Mouse (Mus musculus): ENCODE data around the gene Nudt14. TPM values are rescaled to one million over a fixed set of nuclear protein-coding genes. Genes with fewer than 3 reads are reported as not detected.
A peak's percentile ranks its signal among the peaks of the same experiment; 100 is the strongest.

Gene Nudt14
- polyA plus RNA-seq, 1 experiment from 2014 or later: 55.9 TPM

DNA sequence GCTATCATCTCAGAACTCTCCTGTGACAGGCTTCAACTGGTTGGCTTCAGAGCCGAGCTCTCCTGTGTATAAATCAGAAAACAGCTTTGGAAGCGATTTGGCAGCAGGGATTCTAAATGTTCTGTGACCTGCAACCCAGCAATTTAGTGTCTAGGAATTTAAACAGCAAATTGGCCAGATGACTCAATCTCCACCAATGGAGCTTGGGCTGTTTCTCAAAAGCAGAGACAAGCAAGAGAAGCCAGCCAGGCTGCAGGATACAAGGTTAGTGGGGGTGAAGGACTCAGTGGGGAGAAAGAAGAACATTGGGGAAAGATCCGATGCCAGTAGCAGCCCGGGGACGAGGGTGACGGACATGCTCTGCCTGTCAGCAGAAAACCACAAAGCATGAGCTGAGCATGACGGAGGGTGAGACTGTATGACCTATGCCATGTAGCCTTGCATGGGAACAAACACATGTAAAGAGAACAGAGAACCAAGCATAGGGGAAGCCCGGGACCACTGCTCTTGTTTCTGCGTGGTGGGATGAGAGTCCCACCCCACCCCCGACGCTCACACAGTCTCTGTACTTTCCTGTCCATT lies 47.5 kb downstream of the Nudt14 start:
- ATAC-seq (peak; percentile 65), DNase-seq (ENCODE audit: low read depth, low spot score) (no peak)
- TF ChIP-seq CTCF (IDR thresholded peaks at IDR 0.05): no peak
- POLR2A ChIA-PET: no interaction called here
- H3K27me3 ChIP-seq: no peaks in the 10 kb centered on the region
- in situ Hi-C loops (cut with MboI; ENCODE audit: low pct_unique_long_range_greater_than_20kb): no loop called here
- CTCF ChIA-PET: interaction anchor here (1.0 kb wide), 1 partner anchor 19 kb away, joined by 3 read pairs; no protein-coding TSS in a partner anchor

DNA sequence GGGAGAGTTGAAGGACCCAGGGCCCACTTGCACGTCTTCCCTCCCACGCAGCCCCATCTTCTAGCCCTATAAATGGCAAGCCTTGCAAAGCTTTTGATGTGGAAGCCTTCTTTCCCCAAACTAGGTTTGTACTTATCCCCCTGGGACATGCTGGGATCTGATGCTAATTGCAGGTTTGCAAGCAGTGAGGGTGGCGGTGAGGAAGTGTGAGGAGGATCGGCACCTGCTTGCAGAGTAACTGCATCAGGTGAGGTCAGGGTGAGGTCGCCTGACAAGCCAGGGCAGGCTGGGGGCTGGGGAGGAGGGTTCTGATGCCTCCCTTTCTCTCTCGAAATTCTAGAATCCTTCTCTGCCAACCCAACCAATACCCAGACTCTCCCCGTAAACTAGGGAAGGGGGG lies 56.5 kb downstream of the Nudt14 start:
- POLR2A ChIA-PET: no interaction called here
- TF ChIP-seq CTCF (IDR thresholded peaks at IDR 0.05): no peak
- DNase-seq (ENCODE audit: low read depth, low spot score) (no peak), ATAC-seq (no peak)
- CTCF ChIA-PET: no interaction called here
- H3K27me3 ChIP-seq: no peaks in the 10 kb centered on the region
- in situ Hi-C loops (cut with MboI; ENCODE audit: low pct_unique_long_range_greater_than_20kb): no loop called here

Other genes with a start within 250 kb of the Nudt14 start
- gene Cep170b, start 221.7 kb downstream of the Nudt14 start, polyA plus RNA-seq (2021): 92.1 TPM
- 0.15 TPM for gene Pld4, start 181.5 kb downstream of the Nudt14 start, polyA plus RNA-seq (2021)
- 44.1 TPM for gene Ahnak2, start 139.5 kb downstream of the Nudt14 start, polyA plus RNA-seq (2021)
- gene Clba1, start 133.2 kb downstream of the Nudt14 start, polyA plus RNA-seq (2021): 46.3 TPM
- gene Cdca4, start 112.7 kb downstream of the Nudt14 start, polyA plus RNA-seq (2021): 23.5 TPM
- gene Gpr132, start 73.9 kb downstream of the Nudt14 start, polyA plus RNA-seq (2021): not detected
- gene Jag2, start 12.3 kb downstream of the Nudt14 start, polyA plus RNA-seq (2021): 8.0 TPM
- 13.5 TPM for gene Btbd6, start 34.4 kb upstream of the Nudt14 start, polyA plus RNA-seq (2021)
- 38.9 TPM for gene Brf1, start 58.6 kb upstream of the Nudt14 start, polyA plus RNA-seq (2021)
- gene Pacs2, start 72.4 kb upstream of the Nudt14 start, polyA plus RNA-seq (2021): 70.8 TPM
- gene Tex22, start 132.4 kb upstream of the Nudt14 start, polyA plus RNA-seq (2021): not detected
- 95.8 TPM for gene Mta1, start 156.2 kb upstream of the Nudt14 start, polyA plus RNA-seq (2021)
- gene Crip2, start 198.1 kb upstream of the Nudt14 start, polyA plus RNA-seq (2021): 101 TPM
- gene Crip1, start 204.2 kb upstream of the Nudt14 start, polyA plus RNA-seq (2021): 0.17 TPM
- 9.7 TPM for gene Tedc1, start 214.3 kb upstream of the Nudt14 start, polyA plus RNA-seq (2021)
- 12.3 TPM for gene Tmem121, start 243.8 kb upstream of the Nudt14 start, polyA plus RNA-seq (2021)

Data from Patski (cell line).